Mouse (Mus musculus): Measurements from ENCODE around the gene Chst3. TPM values are rescaled to one million over a fixed set of nuclear protein-coding genes. Genes with fewer than 3 reads are reported as not detected.
"Not testable (repeated sequence)": the region's sequence is repeated elsewhere in the genome, so short reads cannot be mapped to it uniquely, and the experiment has no call there.

The Chst3 gene
- total RNA-seq (2021) = 1 to 10 TPM; 3.8 to 4.3 TPM
- long read RNA-seq, experiment 1, partial matches to known transcripts = 0 of 7 reads
- long read RNA-seq, experiment 1, other reads (novel, unspliced or antisense) = 7 of 7 reads
- long read RNA-seq, experiment 2, partial matches to known transcripts = 0 of 2 reads
- long read RNA-seq, experiment 2, other reads (novel, unspliced or antisense) = 2 of 2 reads

DNA sequence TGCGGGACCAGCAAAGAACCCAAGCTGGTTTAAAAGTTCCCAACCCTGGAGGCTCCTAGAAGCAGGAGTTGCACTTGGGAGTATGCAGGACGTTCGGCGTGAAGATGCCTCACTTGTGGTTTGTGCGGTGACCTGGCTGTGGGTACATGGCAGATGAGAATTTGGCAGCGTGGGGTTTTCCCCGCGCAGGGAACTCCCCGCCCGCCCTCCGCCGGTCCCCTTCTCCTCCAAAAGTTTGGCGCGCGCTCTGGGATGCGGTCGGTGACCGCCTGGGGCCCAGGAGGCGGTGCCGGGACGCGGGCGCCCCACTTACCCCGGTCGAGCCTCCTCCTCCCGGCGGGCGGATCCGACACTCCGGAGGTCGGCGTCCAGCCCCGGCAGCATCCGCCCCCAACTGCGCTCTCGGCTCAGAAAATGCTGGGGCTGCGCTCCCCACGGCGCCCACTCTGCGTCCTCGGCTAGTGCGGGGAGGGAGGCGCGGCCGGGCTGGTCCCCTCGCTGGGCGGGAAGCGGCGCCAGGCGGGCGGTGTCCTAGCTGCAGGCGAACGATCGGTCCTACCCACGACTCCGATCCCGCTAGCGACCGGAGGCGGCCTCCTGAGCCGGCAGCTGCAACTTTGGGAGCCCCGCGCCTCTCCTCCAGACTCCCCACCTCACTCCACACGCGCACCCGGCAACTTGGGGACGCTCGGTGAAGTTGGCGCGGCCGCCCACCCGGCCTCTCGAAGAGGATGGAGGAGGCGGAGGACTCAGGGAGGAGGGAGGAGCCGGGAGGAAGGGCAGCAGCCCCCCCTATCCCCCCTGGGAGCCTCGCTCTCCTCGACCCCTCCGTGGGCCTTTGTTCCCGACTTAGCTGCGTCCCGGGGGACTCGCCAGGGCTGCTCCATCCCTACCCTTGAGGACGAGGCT is at the start of gene Chst3:
Gene Chst3 (minus strand): TSS at position 670 of the 909 bp plus-strand sequence.
- peak; percentile 67 to 72 for DNase-seq (ENCODE audit: low spot score in 2 of 2)

DNA sequence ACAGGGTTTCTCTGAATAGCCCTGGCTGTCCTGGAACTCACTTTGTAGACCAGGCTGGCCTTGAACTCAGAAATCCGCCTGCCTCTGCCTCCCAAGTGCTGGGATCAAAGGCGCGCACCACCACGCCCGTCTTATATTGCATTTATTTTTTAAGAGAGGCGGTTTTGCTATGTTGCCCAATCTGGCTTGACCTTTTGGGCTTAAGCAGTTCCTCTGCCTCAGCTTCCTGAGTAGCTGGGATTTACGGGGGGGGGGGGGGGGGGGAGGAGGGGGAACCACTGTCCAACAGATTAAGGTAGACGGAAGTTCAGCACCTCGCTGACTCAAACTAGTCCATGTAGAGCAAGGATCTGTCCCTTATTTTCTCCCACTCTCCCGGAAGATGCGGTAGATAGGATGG is 49.7 kb upstream of the Chst3 start:
- DNase-seq (ENCODE audit: low spot score in 2 of 2) = no peak

DNA sequence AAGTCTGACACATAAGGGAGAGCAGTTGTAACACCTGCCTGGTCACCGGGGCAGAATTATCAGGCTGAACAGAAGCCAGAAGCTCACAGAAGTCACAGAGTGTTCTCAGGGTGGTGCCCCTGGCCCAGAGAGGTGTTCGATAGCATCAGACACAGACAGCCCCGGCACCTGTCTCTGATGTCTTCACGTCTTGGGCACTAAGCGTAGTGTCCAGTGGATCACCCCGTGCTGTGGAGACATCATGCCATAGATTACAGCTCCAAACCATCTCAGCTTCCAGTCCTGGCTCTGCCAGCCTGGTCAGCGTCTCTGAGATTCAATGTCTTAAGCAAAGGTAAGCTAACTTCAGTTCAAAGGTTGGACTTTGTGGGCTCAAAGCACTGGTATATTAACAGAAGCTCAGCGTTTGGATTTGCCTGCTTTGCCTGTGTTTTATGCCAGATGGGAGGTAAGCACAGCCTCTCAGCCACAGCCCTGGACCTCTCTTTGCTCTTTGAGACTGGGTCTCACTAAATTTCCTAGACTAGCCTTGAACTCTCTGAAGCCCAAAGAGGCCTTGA is 47.9 kb upstream of the Chst3 start:
- DNase-seq (ENCODE audit: low spot score in 2 of 2) = no peak

GRCm38 (mm10) chr10:60265252-60265651 is 46.2 kb upstream of the Chst3 start:
- peak in 1 of 2 experiments; percentile 53 for DNase-seq (ENCODE audit: low spot score in 2 of 2)

- no peak for DNase-seq (ENCODE audit: low spot score in 2 of 2)
Measured at GRCm38 (mm10) chr10:60263351-60263750, 44.3 kb upstream of the Chst3 start.

GRCm38 (mm10) chr10:60262386-60262785 is 43.3 kb upstream of the Chst3 start:
- peak; percentile 74 to 86 for DNase-seq (ENCODE audit: low spot score in 2 of 2)

DNA sequence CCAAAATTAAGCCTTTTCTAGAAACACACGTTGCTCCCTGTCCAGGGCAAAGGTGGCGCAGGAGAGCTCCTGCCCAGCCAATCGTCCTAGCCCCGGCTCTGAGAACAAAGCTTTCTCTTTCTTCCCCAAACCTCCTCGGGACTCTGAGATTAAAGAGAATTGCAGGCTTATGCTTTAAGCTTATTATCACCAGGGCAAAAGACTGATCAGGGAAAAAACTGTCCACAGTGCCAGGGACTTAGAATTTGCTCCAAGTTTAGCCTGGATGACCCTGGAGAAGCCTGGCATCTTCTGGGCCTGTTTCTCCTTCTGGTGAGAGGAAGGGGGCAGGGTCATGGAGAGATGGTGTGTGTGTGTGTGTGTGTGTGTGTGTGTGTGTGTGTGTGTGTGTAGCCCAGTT is 42.5 kb upstream of the Chst3 start:
- DNase-seq (ENCODE audit: low spot score in 2 of 2) = no peak

DNA sequence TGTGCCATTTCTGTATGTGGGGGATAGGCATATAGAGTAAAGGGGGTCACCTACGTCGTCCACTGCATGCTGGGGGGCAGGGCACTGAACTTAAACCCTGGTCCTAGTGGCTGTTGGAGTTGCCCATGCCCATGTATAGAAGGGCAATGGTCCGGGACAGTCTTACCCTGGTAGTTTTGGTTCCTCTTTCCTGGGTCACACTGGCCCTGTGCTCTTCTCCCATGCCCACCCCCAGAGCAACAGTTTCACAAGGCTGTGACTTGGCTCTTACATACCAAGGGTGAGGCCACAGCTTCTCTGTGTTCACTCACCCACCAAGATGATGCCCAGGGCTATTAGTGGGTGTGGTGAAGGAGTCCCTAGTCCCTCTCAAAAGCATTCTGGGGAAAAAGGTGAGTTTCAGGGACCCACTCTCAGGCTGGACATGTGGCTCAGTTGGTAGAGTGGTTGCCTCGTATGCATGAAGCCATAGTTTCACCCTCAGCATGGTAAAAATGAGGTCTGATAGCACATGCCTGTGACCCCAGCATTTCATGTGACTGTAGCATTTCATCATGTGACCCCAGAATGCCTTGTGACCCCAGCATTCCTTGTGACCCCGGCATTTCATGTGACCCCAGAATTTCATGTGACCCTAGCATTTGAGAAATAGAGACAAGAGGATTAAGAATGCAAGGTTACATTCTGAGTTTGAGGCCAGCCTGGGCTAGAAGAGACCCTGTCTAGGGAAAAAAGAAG is 41.7 kb upstream of the Chst3 start:
- DNase-seq (ENCODE audit: low spot score in 2 of 2) = no peak

GRCm38 (mm10) chr10:60257261-60257825 is 38.3 kb upstream of the Chst3 start:
- no peak for DNase-seq (ENCODE audit: low spot score in 2 of 2)

GRCm38 (mm10) chr10:60256088-60256487 is 37.0 kb upstream of the Chst3 start:
- no peak for DNase-seq (ENCODE audit: low spot score in 2 of 2)

DNA sequence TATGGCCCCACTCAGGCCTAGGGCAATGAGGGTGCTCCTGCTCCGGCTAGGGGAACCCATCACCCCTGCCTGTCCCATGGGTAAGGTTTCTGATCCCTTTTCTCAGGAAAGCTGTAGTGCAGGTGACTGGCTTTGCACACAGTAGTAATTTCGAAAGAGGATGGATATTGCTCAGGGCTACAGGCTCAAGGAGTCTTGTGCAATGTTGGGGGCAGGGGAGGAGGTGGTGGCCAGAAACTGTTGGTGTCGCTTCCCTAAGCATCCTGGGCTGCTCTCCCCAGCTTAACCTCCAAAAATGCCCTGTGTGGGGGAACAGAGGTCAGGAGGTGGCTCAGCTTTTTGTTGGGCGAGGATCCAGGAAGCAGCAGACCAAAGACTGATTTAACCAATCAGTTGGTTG is 33.5 kb upstream of the Chst3 start:
- no peak for DNase-seq (ENCODE audit: low spot score in 2 of 2)

DNA sequence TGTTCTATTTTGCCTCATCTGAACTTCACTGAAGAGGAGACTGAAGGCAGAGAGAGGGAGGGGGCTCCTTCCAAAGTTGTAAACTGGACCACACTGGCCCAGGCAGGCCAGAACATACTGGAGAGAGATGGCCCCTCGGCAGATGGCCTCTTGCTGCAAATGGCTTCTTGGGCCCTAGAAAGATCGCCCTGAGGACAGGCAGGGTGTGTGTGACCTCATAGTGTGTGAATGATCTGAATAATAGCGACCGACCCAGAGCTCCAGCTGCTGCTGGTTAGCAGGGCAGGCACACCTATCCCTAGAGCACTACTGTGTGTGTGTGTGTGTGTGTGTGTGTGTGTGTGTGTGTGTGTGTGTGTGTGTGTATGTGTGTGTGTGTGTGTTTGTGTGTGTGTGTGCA is 33.1 kb upstream of the Chst3 start:
- DNase-seq (ENCODE audit: low spot score in 2 of 2) = no peak

DNA sequence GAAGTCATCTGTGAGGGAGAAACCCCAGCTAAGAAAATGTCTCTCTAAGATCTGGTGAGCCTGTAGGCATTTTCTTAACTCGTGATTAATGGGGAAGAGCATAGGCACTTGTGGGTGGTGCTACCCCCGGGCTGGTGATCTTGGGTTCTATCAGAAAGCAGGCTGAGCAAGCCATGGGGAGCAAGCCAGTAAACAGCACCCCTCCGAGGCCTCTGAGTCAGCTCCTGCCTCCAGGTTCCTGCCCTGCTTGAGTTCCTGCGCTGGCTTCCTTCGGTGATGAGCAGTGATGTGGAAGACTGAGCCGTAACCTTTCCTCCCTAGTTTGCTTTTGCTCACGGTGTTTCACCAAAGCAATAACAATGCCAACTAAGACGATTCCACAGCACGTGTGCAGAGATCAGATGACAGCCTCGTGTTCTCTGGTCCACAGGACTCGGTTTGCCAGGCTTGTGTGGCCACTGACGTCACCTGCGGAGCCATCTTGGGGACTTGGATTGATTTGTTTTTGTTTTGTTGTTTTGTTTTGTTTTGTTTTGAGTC is 31.4 kb upstream of the Chst3 start:
- no peak for DNase-seq (ENCODE audit: low spot score in 2 of 2)

DNA sequence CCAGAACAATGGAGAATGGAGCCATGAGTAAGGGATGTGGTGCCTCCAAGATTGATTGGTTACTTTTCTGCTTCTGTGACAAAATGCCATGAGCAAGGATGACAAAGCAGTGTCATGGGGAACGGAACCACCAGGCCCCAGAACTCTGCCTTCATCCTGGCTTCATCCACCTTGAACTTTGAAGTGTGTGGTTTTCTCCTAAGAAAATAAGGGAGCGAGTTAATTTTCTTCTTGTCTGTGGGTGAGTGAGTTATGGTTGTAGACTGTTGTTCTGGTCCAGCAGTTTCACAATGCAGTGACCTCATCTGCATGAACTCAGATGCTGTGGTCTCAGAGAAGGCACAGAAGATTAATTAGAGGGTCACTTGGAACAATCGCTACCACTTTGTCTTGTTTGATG is 29.3 kb upstream of the Chst3 start:
- not testable (repeated sequence) for DNase-seq (ENCODE audit: low spot score in 2 of 2)

- peak in 1 of 2 experiments; percentile 55 for DNase-seq (ENCODE audit: low spot score in 2 of 2)
Measured at GRCm38 (mm10) chr10:60246519-60246918, 27.5 kb upstream of the Chst3 start.

- no peak for DNase-seq (ENCODE audit: low spot score in 2 of 2)
Measured at GRCm38 (mm10) chr10:60245635-60246034, 26.6 kb upstream of the Chst3 start.

- peak; percentile 60 to 88 for DNase-seq (ENCODE audit: low spot score in 2 of 2)
Measured at GRCm38 (mm10) chr10:60245041-60245440, 26.0 kb upstream of the Chst3 start.

DNA sequence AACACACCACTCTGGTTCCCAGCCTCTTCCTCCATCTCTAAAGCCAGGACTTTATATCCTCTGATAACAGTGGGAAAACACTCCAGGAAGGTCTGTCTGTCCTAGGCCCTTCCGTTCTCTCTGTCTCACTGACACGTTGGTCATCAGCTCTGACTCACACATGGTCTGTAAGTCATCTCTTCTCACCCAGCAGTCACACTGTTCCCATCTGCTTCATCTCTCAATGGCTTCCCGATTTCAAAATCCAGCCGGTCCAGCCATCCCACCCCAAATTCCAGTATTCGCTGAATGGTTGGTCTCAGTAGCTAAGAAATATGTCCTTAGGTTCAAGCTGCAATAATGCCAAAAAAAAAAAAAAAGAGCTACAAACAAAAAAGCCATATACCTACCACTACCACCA is 24.9 kb upstream of the Chst3 start:
- DNase-seq (ENCODE audit: low spot score in 2 of 2) = no peak

GRCm38 (mm10) chr10:60240416-60240815 is 21.4 kb upstream of the Chst3 start:
- DNase-seq (ENCODE audit: low spot score in 2 of 2) = no peak

DNA sequence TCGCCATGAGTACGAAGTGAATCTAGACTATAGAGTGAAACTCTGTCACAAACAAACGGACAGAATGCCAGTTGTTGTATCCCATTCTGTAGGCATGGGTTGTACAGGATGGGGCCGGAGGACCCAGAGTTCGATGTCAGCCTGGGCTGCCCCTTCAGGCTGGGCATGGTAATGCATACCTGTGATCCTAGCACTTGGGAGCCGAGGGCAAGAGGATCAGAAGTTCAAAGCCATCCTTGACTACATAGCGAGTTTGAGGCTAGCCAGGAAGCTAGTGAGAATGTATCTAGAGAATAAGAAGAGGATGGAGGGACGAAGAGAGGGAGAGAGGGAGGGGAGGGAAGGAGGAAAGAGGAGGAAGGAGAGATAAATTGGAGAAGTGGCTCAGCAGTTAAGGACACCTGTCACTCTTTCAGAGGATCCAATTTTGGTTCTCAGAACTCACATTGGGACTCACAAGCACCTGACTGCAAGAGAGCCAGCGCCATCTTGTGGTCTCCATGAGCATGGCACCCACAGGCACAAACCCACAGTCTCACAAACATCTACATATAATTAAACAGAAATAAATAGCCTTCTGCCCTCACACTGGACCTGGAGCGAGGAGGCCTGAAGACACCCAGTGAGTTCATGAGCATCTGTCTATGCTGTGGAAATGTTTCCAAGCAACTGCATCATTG is 18.6 kb upstream of the Chst3 start:
- DNase-seq (ENCODE audit: low spot score in 2 of 2) = peak in 1 of 2 experiments; percentile 64
